ENCODE assay signal across 9 mouse cellular contexts in the genomic region with DNA sequence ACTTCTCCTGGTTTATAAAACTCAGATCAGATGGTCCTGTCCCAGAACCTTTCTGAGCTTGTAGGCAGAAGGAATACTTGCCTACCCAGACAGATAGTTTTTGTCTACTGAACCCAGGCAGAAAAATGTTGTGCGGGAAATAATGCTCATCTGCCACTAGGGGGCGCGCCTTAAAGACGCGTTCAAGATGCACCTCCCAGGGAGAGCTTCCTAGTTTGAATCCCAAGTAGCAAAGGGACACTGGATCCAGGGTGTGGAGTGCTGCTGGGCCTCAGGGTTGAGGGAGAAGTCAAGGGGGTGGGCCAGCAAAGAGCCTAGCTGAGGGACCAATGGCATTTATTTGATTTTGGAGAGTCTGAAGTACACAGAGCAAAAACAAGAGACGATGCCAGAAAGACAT. TPM values are rescaled to one million over a fixed set of nuclear protein-coding genes. Genes with fewer than 3 reads are reported as not detected.
DNase-seq lines count a peak whose midpoint lies in the region; ATAC-seq and TF ChIP-seq lines count a peak whose summit lies in the region.
"Had no signal": no experiment of that assay in that cellular context is flagged by ENCODE, and none has a peak within 500 bp of the region (broad histone marks: within the 10 kb centered on the region; RNA-seq: fewer than 3 reads in every experiment).

No protein-coding gene starts in this region.

- no peak for TF ChIP-seq POLR2A in small intestine, adult 2 months (IDR thresholded peaks at IDR 0.05; ENCODE audit: low read depth, low read length)

- peaks cover 4% of the 10 kb centered on the region; the same call in 1 of the 2 replicates for H3K4me1 ChIP-seq in forebrain, embryonic 10.5 days
- no peaks in the 10 kb centered on the region for H3K4me1 ChIP-seq in forebrain, embryonic 12.5 days
- H3K4me1 ChIP-seq in liver, embryonic 14.5 days (replicated peaks; ENCODE audit: control insufficient read depth in 2 of 2, insufficient read depth in 2 of 2, low read length in 1 of 2), result no peaks in the 10 kb centered on the region
- 0 out of 2 replicates have a peak, but pooled peaks cover 1% of the 10 kb centered on the region for H3K4me1 ChIP-seq in small intestine, adult 2 months (ENCODE audit: control insufficient read depth, insufficient read depth, insufficient read length, low read length)
- H3K4me1 ChIP-seq: hindbrain, embryonic 15.5 days had no signal

- intact Hi-C loops in gastrocnemius, postnatal 14 days (cut with DNase I; ENCODE audit: low total_unique reads), result no loop called here

- TF ChIP-seq CTCF in liver, embryonic 14.5 days (IDR thresholded peaks at IDR 0.05; ENCODE audit: low read depth), result peak; percentile 86
- TF ChIP-seq CTCF in small intestine, adult 2 months (IDR thresholded peaks at IDR 0.05; ENCODE audit: extremely low read depth, insufficient read length, insufficient replicate concordance, low read depth, low read length), result peak; percentile 71; the same call in 1 of the 2 replicates

- ATAC-seq in forebrain, embryonic 12.5 days (ENCODE audit: low FRiP score), result no peak
- ATAC-seq in liver, embryonic 14.5 days (ENCODE audit: insufficient read depth), result no peak

- H3K9me3 ChIP-seq in forebrain, embryonic 10.5 days, result no peaks in the 10 kb centered on the region
- H3K9me3 ChIP-seq in forebrain, embryonic 12.5 days, result no peaks in the 10 kb centered on the region
- H3K9me3 ChIP-seq in liver, embryonic 14.5 days (ENCODE audit: control insufficient read depth, low read length), result no peaks in the 10 kb centered on the region
- H3K9me3 ChIP-seq: hindbrain, embryonic 15.5 days had no signal

- TF ChIP-seq EP300 in liver, embryonic 14.5 days (IDR thresholded peaks at IDR 0.05; ENCODE audit: low read depth), result no peak

- no peak overlapping the region for H3K4me3 ChIP-seq in forebrain, embryonic 10.5 days
- no peak overlapping the region for H3K4me3 ChIP-seq in forebrain, embryonic 12.5 days (replicated peaks)
- H3K4me3 ChIP-seq in liver, embryonic 14.5 days (ENCODE audit: insufficient read depth in 1 of 2, low read depth in 2 of 2, low read length in 2 of 2), result no peak overlapping the region
- no peak overlapping the region for H3K4me3 ChIP-seq in small intestine, adult 2 months (ENCODE audit: low read depth, low read length)
- H3K4me3 ChIP-seq: hindbrain, embryonic 15.5 days had no signal

- WGBS in forebrain, embryonic 10.5 days, result 16% methylated on average over 6 of the region's 6 CpGs
- WGBS in forebrain, embryonic 12.5 days, result 19% methylated on average over 6 of the region's 6 CpGs
- 15% methylated on average over 6 of the region's 6 CpGs for WGBS in liver, embryonic 14.5 days (ENCODE audit: insufficient replicate concordance)
- 16% methylated on average over 6 of the region's 6 CpGs for WGBS in small intestine, adult 2 months

- DNase-seq in forebrain, embryonic 10.5 days (ENCODE audit: extremely low spot score, low spot score), result peak; percentile 66
- DNase-seq in ovary, postnatal 14 days (ENCODE audit: low spot score), result peak; percentile 25
- DNase-seq in ovary, adult 18-20 months (ENCODE audit: low spot score), result no peak
- peak; percentile 20 for DNase-seq in cerebellum, adult 9-10 months
- peak; percentile 10 for DNase-seq in gastrocnemius, postnatal 14 days
- DNase-seq in liver, embryonic 14.5 days (ENCODE audit: low read depth in 3 of 3, low spot score in 3 of 3), result peak; percentile 12 to 27 (median 19)

- no peak overlapping the region for H3K9ac ChIP-seq in forebrain, embryonic 12.5 days
- no peak overlapping the region for H3K9ac ChIP-seq in liver, embryonic 14.5 days (replicated peaks)
- H3K9ac ChIP-seq: hindbrain, embryonic 15.5 days had no signal

- H3K27ac ChIP-seq in forebrain, embryonic 10.5 days, result no peak overlapping the region
- H3K27ac ChIP-seq in forebrain, embryonic 12.5 days, result no peak overlapping the region
- H3K27ac ChIP-seq in liver, embryonic 14.5 days, result no peak overlapping the region
- H3K27ac ChIP-seq in small intestine, adult 2 months (ENCODE audit: insufficient read depth, low read depth, low read length), result no peak overlapping the region
- H3K27ac ChIP-seq: hindbrain, embryonic 15.5 days had no signal

- H3K36me3 ChIP-seq in forebrain, embryonic 10.5 days (replicated peaks), result no peaks in the 10 kb centered on the region
- H3K36me3 ChIP-seq in forebrain, embryonic 12.5 days (replicated peaks), result no peaks in the 10 kb centered on the region
- no peaks in the 10 kb centered on the region for H3K36me3 ChIP-seq in liver, embryonic 14.5 days (replicated peaks; ENCODE audit: control insufficient read depth, insufficient read depth, low read depth)
- H3K36me3 ChIP-seq in small intestine, adult 2 months (ENCODE audit: control insufficient read depth, insufficient read depth, low read length), result no peaks in the 10 kb centered on the region
- H3K36me3 ChIP-seq: hindbrain, embryonic 15.5 days had no signal

- H3K4me2 ChIP-seq in forebrain, embryonic 12.5 days, result no peak overlapping the region
- no peak overlapping the region for H3K4me2 ChIP-seq in liver, embryonic 14.5 days (ENCODE audit: low read depth)
- H3K4me2 ChIP-seq: hindbrain, embryonic 15.5 days had no signal

- no peaks in the 10 kb centered on the region for H3K27me3 ChIP-seq in forebrain, embryonic 10.5 days (ENCODE audit: poor library complexity, severe bottlenecking)
- H3K27me3 ChIP-seq in forebrain, embryonic 12.5 days, result no peaks in the 10 kb centered on the region
- H3K27me3 ChIP-seq in liver, embryonic 14.5 days (ENCODE audit: control insufficient read depth, insufficient read depth, low read length), result no peaks in the 10 kb centered on the region
- no peaks in the 10 kb centered on the region for H3K27me3 ChIP-seq in small intestine, adult 2 months (ENCODE audit: control insufficient read depth, insufficient read depth, low read length)
- H3K27me3 ChIP-seq: hindbrain, embryonic 15.5 days had no signal

RNA-seq across cellular contexts. Expression of gene C1ql2, which starts 12.7 kb away (rescaled TPM):
- polyA plus RNA-seq in forebrain, embryonic 10.5 days (2016; fragmentation: Nextera tagmentation; extraction: Ambion mirVana), result 0.09 TPM in 1 of 2 replicates, not detected in the other
- 0.13 and 0.40 TPM in 2 replicates for polyA plus RNA-seq in forebrain, embryonic 12.5 days (2016; fragmentation: Nextera tagmentation; extraction: Ambion mirVana)
- total RNA-seq in gastrocnemius, postnatal 14 days (2021), result not detected
- not detected in 2 replicates for polyA plus RNA-seq in liver, embryonic 14.5 days (2012; rRNA removed)
- not detected in 2 replicates for polyA plus RNA-seq in liver, embryonic 14.5 days (2014; fragmentation: Nextera tagmentation; extraction: Ambion mirVana)
- not detected in 2 replicates for polyA plus RNA-seq in small intestine, adult 2 months (2012; rRNA removed)

RNA-seq across cellular contexts. Expression of gene Steap3, which starts 55.2 kb away (rescaled TPM):
- polyA plus RNA-seq in forebrain, embryonic 10.5 days (2016; fragmentation: Nextera tagmentation; extraction: Ambion mirVana), result 3.4 and 3.5 TPM in 2 replicates
- 1.5 and 1.7 TPM in 2 replicates for polyA plus RNA-seq in forebrain, embryonic 12.5 days (2016; fragmentation: Nextera tagmentation; extraction: Ambion mirVana)
- total RNA-seq in gastrocnemius, postnatal 14 days (2021), result 10 to 100 TPM; 24.0 to 34.6 TPM
- 38.8 and 42.2 TPM in 2 replicates for polyA plus RNA-seq in liver, embryonic 14.5 days (2012; rRNA removed)
- polyA plus RNA-seq in liver, embryonic 14.5 days (2014; fragmentation: Nextera tagmentation; extraction: Ambion mirVana), result 39.1 and 46.2 TPM in 2 replicates
- 11.2 and 12.9 TPM in 2 replicates for polyA plus RNA-seq in small intestine, adult 2 months (2012; rRNA removed)
